Mouse (Mus musculus) stomach, embryonic 14.5 days (tissue): ENCODE measurements around the gene Cpt1c. TPM values are rescaled to one million over a fixed set of nuclear protein-coding genes. Genes with fewer than 3 reads are reported as not detected.

Source experiments
- ATAC-seq: fragments of 200-750 bp; cut with Nextera tagmentation; 2 replicates; pipeline ENCODE4 v1.8.0; 2017; ENCODE audit warnings: low read depth, moderate TSS enrichment; ENCODE audit not compliant: insufficient number of reproducible peaks, insufficient read depth, low FRiP score
- H3K27ac ChIP-seq: fragments of 300-500 bp; sonication (generic); 2 replicates; pipeline ENCODE4 v1.5.1; 2014; ENCODE audit warnings: mild to moderate bottlenecking, low read length, moderate library complexity, mixed read lengths
- H3K27me3 ChIP-seq: fragments of 300-500 bp; sonication (generic); 2 replicates; pipeline ENCODE4 v1.6.1; 2014; ENCODE audit warnings: low read length, control low read depth, mixed read lengths; ENCODE audit not compliant: control insufficient read depth, insufficient read depth
- H3K36me3 ChIP-seq: fragments of 300-500 bp; sonication (generic); 2 replicates; pipeline ENCODE4 v1.6.1; 2014; ENCODE audit warnings: mild to moderate bottlenecking, control low read depth, low read length, moderate library complexity, mixed read lengths; ENCODE audit not compliant: control insufficient read depth, insufficient read depth
- H3K4me1 ChIP-seq: fragments of 300-500 bp; sonication (generic); 2 replicates; pipeline ENCODE4 v1.6.1; 2014; ENCODE audit warnings: low read length, control low read depth, mixed read lengths; ENCODE audit not compliant: control insufficient read depth, insufficient read depth
- H3K4me2 ChIP-seq: fragments of 300-500 bp; sonication (generic); replicated peaks from 2 replicates; pipeline ENCODE4 v1.6.1; 2014; ENCODE audit warnings: low read depth, low read length, control low read depth
- H3K4me3 ChIP-seq: fragments of 300-500 bp; sonication (generic); 2 replicates; pipeline ENCODE4 v1.5.1; 2014; ENCODE audit warnings: low read depth, low read length, control low read depth
- H3K9ac ChIP-seq: fragments of 300-500 bp; sonication (generic); replicated peaks from 2 replicates; pipeline ENCODE4 v1.6.1; 2014; ENCODE audit warnings: low read depth, mild to moderate bottlenecking, control low read depth, low read length, moderate library complexity, mixed read lengths
- H3K9me3 ChIP-seq: fragments of 300-500 bp; sonication (generic); 2 replicates; pipeline ENCODE4 v1.6.1; 2016; ENCODE audit warnings: low read depth, low read length, control low read depth; ENCODE audit not compliant: control insufficient read depth
- WGBS: fragments of 180-500 bp; shearing (Covaris S2); extraction: QIAGEN DNeasy Blood & Tissue Kit; methylation state at CpG from one replicate; pipeline ENCODE4 v1.1.7; 2014; 5-methylcytosine and 5-hydroxymethylcytosine counted together
- polyA plus RNA-seq: library from polyadenylated mRNA; unstranded; fragments of >200 nt; fragmentation: Nextera tagmentation; extraction: Ambion mirVana; gene quantifications from 2 replicates; pipeline ENCODE4 v1.2.1, GENCODE M21; 2014

The Cpt1c gene
- polyA plus RNA-seq, 1 experiment from 2014 or later = 25.0 TPM

- Histone ChIP-seq H3K9ac (no peak overlapping the region), H3K4me3 (no peak overlapping the region), H3K27ac (no peak overlapping the region), H3K27me3 (no peaks in the 10 kb centered on the region), H3K4me2 (no peak overlapping the region), H3K4me1 (peaks cover 18% of the 10 kb centered on the region), H3K9me3 (no peaks in the 10 kb centered on the region), H3K36me3 (peaks cover 50% of the 10 kb centered on the region)
- WGBS = 30% methylated on average over 6 of the region's 6 CpGs
- no peak for ATAC-seq
These were observed 8.4 kb upstream of the Cpt1c start for GRCm38 (mm10) chr7:44983085-44983484.

- no peak for ATAC-seq
- Histone ChIP-seq H3K4me2 (no peak overlapping the region), H3K27ac (no peak overlapping the region), H3K4me3 (no peak overlapping the region), H3K9me3 (no peaks in the 10 kb centered on the region), H3K4me1 (peaks cover 16% of the 10 kb centered on the region), H3K9ac (no peak overlapping the region), H3K27me3 (no peaks in the 10 kb centered on the region), H3K36me3 (peaks cover 66% of the 10 kb centered on the region)
- 92% methylated on average over 8 of the region's 8 CpGs for WGBS
These were observed 6.9 kb upstream of the Cpt1c start for GRCm38 (mm10) chr7:44981539-44981938.

- WGBS = 89% methylated on average over 3 of the region's 3 CpGs
These were observed 3.6 kb upstream of the Cpt1c start for GRCm38 (mm10) chr7:44978300-44978699.

GRCm38 (mm10) chr7:44975117-44975419 is 417 bp upstream of the Cpt1c start:
- 22% methylated on average over 6 of the region's 6 CpGs for WGBS
- ATAC-seq = no peak
- Histone ChIP-seq H3K4me2 (peak overlapping the region; percentile 64; the same call in 1 of the 2 replicates), H3K27ac (peak overlapping the region; percentile 82; the same call in 1 of the 2 replicates), H3K4me1 (peaks cover 11% of the 10 kb centered on the region), H3K9me3 (no peaks in the 10 kb centered on the region), H3K4me3 (no peak overlapping the region), H3K9ac (no peak overlapping the region), H3K27me3 (no peaks in the 10 kb centered on the region), H3K36me3 (peaks cover 41% of the 10 kb centered on the region)

More at GRCm38 (mm10) chr7:44978300-44978699, 3.6 kb upstream of the Cpt1c start:
- Histone ChIP-seq H3K4me2 (no peak overlapping the region), H3K9ac (no peak overlapping the region), H3K27ac (no peak overlapping the region), H3K4me1 (peaks cover 4% of the 10 kb centered on the region; the same call in 1 of the 2 replicates), H3K4me3 (no peak overlapping the region), H3K36me3 (peaks cover 68% of the 10 kb centered on the region), H3K9me3 (no peaks in the 10 kb centered on the region), H3K27me3 (no peaks in the 10 kb centered on the region)
- ATAC-seq = no peak

- Histone ChIP-seq H3K9ac (peak overlapping the region; percentile 36), H3K36me3 (peaks cover 26% of the 10 kb centered on the region), H3K4me2 (peak overlapping the region; percentile 64), H3K27ac (peak overlapping the region; percentile 69), H3K9me3 (no peaks in the 10 kb centered on the region), H3K27me3 (no peaks in the 10 kb centered on the region), H3K4me3 (peak overlapping the region; percentile 47), H3K4me1 (peaks cover 11% of the 10 kb centered on the region)
- WGBS = 37% methylated on average over 14 of the region's 14 CpGs
- no peak for ATAC-seq
These were observed 1.1 kb downstream of the Cpt1c start for GRCm38 (mm10) chr7:44973415-44974130.

GRCm38 (mm10) chr7:44971142-44971541 is 3.5 kb downstream of the Cpt1c start:
- no peaks in the 10 kb centered on the region for H3K9me3 ChIP-seq
- peak overlapping the region; percentile 45 for H3K4me3 ChIP-seq
- no peak overlapping the region for H3K9ac ChIP-seq
- H3K27ac ChIP-seq = no peak overlapping the region
- WGBS = 62% methylated on average over 7 of the region's 7 CpGs
- no peaks in the 10 kb centered on the region for H3K27me3 ChIP-seq
- peaks cover 11% of the 10 kb centered on the region for H3K4me1 ChIP-seq
- peak overlapping the region; percentile 76 for H3K4me2 ChIP-seq
- H3K36me3 ChIP-seq = peaks cover 7% of the 10 kb centered on the region
- ATAC-seq = no peak

GRCm38 (mm10) chr7:44970231-44970691 is 4.4 kb downstream of the Cpt1c start:
- ATAC-seq = peak; percentile 94
- peaks cover 7% of the 10 kb centered on the region for H3K36me3 ChIP-seq
- H3K9ac ChIP-seq = peak overlapping the region; percentile 33; the same call in 1 of the 2 replicates
- peaks cover 11% of the 10 kb centered on the region for H3K4me1 ChIP-seq
- H3K4me3 ChIP-seq = peak overlapping the region; percentile 45
- H3K4me2 ChIP-seq = peak overlapping the region; percentile 76
- no peaks in the 10 kb centered on the region for H3K27me3 ChIP-seq
- WGBS = under 1% methylated on average over 36 of the region's 36 CpGs
- peak overlapping the region; percentile 77; the same call in 1 of the 2 replicates for H3K27ac ChIP-seq
- H3K9me3 ChIP-seq = no peaks in the 10 kb centered on the region

- no peak overlapping the region for H3K27ac ChIP-seq
- peaks cover 6% of the 10 kb centered on the region for H3K4me1 ChIP-seq
- WGBS = 61% methylated on average over 15 of the region's 15 CpGs
- no peak overlapping the region for H3K9ac ChIP-seq
- no peak for ATAC-seq
- no peak overlapping the region for H3K4me2 ChIP-seq
- H3K27me3 ChIP-seq = no peaks in the 10 kb centered on the region
- no peaks in the 10 kb centered on the region for H3K9me3 ChIP-seq
- no peak overlapping the region for H3K4me3 ChIP-seq
- H3K36me3 ChIP-seq = peaks cover 8% of the 10 kb centered on the region
These were observed 8.0 kb downstream of the Cpt1c start for GRCm38 (mm10) chr7:44966638-44967037.
